Mouse (Mus musculus) forebrain, embryonic 10.5 days (tissue): ENCODE measurements around the gene Plscr2. TPM values are rescaled to one million over a fixed set of nuclear protein-coding genes. Genes with fewer than 3 reads are reported as not detected.

Source experiments
- DNase-seq: peaks from one replicate; pipeline ENCODE4 v3.0.0-alpha.2; 2017; ENCODE audit warnings: low spot score; ENCODE audit errors: extremely low spot score
- H3K27ac ChIP-seq: fragments of 300-500 bp; sonication (generic); 2 replicates; pipeline ENCODE4 v1.5.1; 2016; ENCODE audit warnings: mild to moderate bottlenecking
- H3K27me3 ChIP-seq: fragments of 300-500 bp; sonication (generic); 2 replicates; pipeline ENCODE4 v1.6.1; 2016; ENCODE audit warnings: mild to moderate bottlenecking; ENCODE audit not compliant: poor library complexity, severe bottlenecking
- H3K36me3 ChIP-seq: fragments of 300-500 bp; sonication (generic); replicated peaks from 2 replicates; pipeline ENCODE4 v1.6.1; 2016; ENCODE audit warnings: mild to moderate bottlenecking, moderate library complexity
- H3K4me1 ChIP-seq: fragments of 300-500 bp; sonication (generic); 2 replicates; pipeline ENCODE4 v1.6.1; 2016
- H3K4me3 ChIP-seq: fragments of 300-500 bp; sonication (generic); 2 replicates; pipeline ENCODE4 v1.5.1; 2016; ENCODE audit warnings: mild to moderate bottlenecking, moderate library complexity
- H3K9me3 ChIP-seq: fragments of 300-500 bp; sonication (generic); 2 replicates; pipeline ENCODE4 v1.6.1; 2016; ENCODE audit warnings: mild to moderate bottlenecking, moderate library complexity
- WGBS: fragments of 180-500 bp; shearing (Covaris S2); methylation state at CpG from one replicate; pipeline ENCODE4 v1.1.7; 2016; 5-methylcytosine and 5-hydroxymethylcytosine counted together
- polyA plus RNA-seq: library from polyadenylated mRNA; unstranded; fragments of >200 nt; fragmentation: Nextera tagmentation; extraction: Ambion mirVana; gene quantifications from 2 replicates; pipeline ENCODE4 v1.2.1, GENCODE M21; 2016

The Plscr2 gene
- polyA plus RNA-seq: 0.07 and 0.30 TPM in 2 replicates

GRCm38 (mm10) chr9:92275486-92276207, at the start of gene Plscr2:
Gene Plscr2, plus strand, starts transcription at chr9:92275602.
- H3K4me1 ChIP-seq: no peaks in the 10 kb centered on the region
- peaks cover 22% of the 10 kb centered on the region for H3K36me3 ChIP-seq
- H3K9me3 ChIP-seq: no peaks in the 10 kb centered on the region
- no peak within 1 kb of the TSS for H3K4me3 ChIP-seq
- WGBS: 85% methylated on average over 9 of the region's 9 CpGs
- DNase-seq: no peak
- no peak within 1 kb of the TSS for H3K27ac ChIP-seq
- H3K27me3 ChIP-seq: no peaks in the 10 kb centered on the region

- H3K9me3 ChIP-seq: no peaks in the 10 kb centered on the region
- H3K36me3 ChIP-seq: no peaks in the 10 kb centered on the region
- no peaks in the 10 kb centered on the region for H3K4me1 ChIP-seq
- H3K4me3 ChIP-seq: no peak overlapping the region
- 88% methylated on average over 3 of the region's 3 CpGs for WGBS
- no peaks in the 10 kb centered on the region for H3K27me3 ChIP-seq
- DNase-seq: no peak
- H3K27ac ChIP-seq: no peak overlapping the region
Observed at GRCm38 (mm10) chr9:92226127-92226655, 49.2 kb upstream of the Plscr2 start.

- DNase-seq: no peak
- no peak overlapping the region for H3K27ac ChIP-seq
- no peaks in the 10 kb centered on the region for H3K9me3 ChIP-seq
- H3K4me1 ChIP-seq: no peaks in the 10 kb centered on the region
- H3K4me3 ChIP-seq: no peak overlapping the region
- no peaks in the 10 kb centered on the region for H3K27me3 ChIP-seq
- no peaks in the 10 kb centered on the region for H3K36me3 ChIP-seq
- WGBS: 89% methylated on average over 3 of the region's 3 CpGs
Observed at GRCm38 (mm10) chr9:92226795-92227194, 48.6 kb upstream of the Plscr2 start.

- 92% methylated on average over 16 of the region's 16 CpGs for WGBS
- H3K4me1 ChIP-seq: no peaks in the 10 kb centered on the region
- no peaks in the 10 kb centered on the region for H3K9me3 ChIP-seq
- H3K4me3 ChIP-seq: no peak overlapping the region
- no peak for DNase-seq
- H3K27ac ChIP-seq: no peak overlapping the region
- no peaks in the 10 kb centered on the region for H3K36me3 ChIP-seq
- no peaks in the 10 kb centered on the region for H3K27me3 ChIP-seq
Observed at GRCm38 (mm10) chr9:92228867-92229832, 46.3 kb upstream of the Plscr2 start.

GRCm38 (mm10) chr9:92229833-92230205, 45.6 kb upstream of the Plscr2 start:
- 86% methylated on average over 2 of the region's 2 CpGs for WGBS
- no peak for DNase-seq

GRCm38 (mm10) chr9:92234901-92235458, 40.4 kb upstream of the Plscr2 start:
- no peak for DNase-seq
- Histone ChIP-seq H3K9me3 (no peaks in the 10 kb centered on the region), H3K27me3 (no peaks in the 10 kb centered on the region), H3K36me3 (no peaks in the 10 kb centered on the region), H3K4me1 (no peaks in the 10 kb centered on the region), H3K27ac (no peak overlapping the region), H3K4me3 (no peak overlapping the region)
- WGBS: 94% methylated on average over 11 of the region's 11 CpGs

More at GRCm38 (mm10) chr9:92229833-92230205, 45.6 kb upstream of the Plscr2 start:
- Histone ChIP-seq H3K4me1 (no peaks in the 10 kb centered on the region), H3K27ac (no peak overlapping the region), H3K27me3 (no peaks in the 10 kb centered on the region), H3K9me3 (no peaks in the 10 kb centered on the region), H3K36me3 (no peaks in the 10 kb centered on the region), H3K4me3 (no peak overlapping the region)

- WGBS: 86% methylated on average over 7 of the region's 7 CpGs
- no peak for DNase-seq
- Histone ChIP-seq H3K27me3 (no peaks in the 10 kb centered on the region), H3K36me3 (no peaks in the 10 kb centered on the region), H3K27ac (no peak overlapping the region), H3K9me3 (no peaks in the 10 kb centered on the region), H3K4me1 (peaks cover 29% of the 10 kb centered on the region), H3K4me3 (no peak overlapping the region)
Observed at GRCm38 (mm10) chr9:92248773-92249446, 26.5 kb upstream of the Plscr2 start.

GRCm38 (mm10) chr9:92249447-92249852, 26.0 kb upstream of the Plscr2 start, which contains the start of gene Plscr1:
Gene Plscr1, plus strand, starts transcription at chr9:92249750.
- H3K4me3 ChIP-seq: peak within 1 kb of the TSS; percentile 77
- DNase-seq: no peak
- no peaks in the 10 kb centered on the region for H3K36me3 ChIP-seq
- H3K9me3 ChIP-seq: no peaks in the 10 kb centered on the region
- peaks cover 29% of the 10 kb centered on the region for H3K4me1 ChIP-seq
- no peaks in the 10 kb centered on the region for H3K27me3 ChIP-seq
- H3K27ac ChIP-seq: peak within 1 kb of the TSS; percentile 94
- WGBS: 42% methylated on average over 7 of the region's 7 CpGs

- H3K27me3 ChIP-seq: no peaks in the 10 kb centered on the region
- peak; percentile 81 for DNase-seq
- WGBS: under 1% methylated on average over 40 of the region's 40 CpGs
- peak overlapping the region; percentile 77 for H3K4me3 ChIP-seq
- 0 out of 2 replicates have a peak, but pooled peaks cover 2% of the 10 kb centered on the region for H3K36me3 ChIP-seq
- peak overlapping the region; percentile 94 for H3K27ac ChIP-seq
- H3K9me3 ChIP-seq: no peaks in the 10 kb centered on the region
- H3K4me1 ChIP-seq: peaks cover 29% of the 10 kb centered on the region
Observed at GRCm38 (mm10) chr9:92249987-92250772, 25.2 kb upstream of the Plscr2 start.

GRCm38 (mm10) chr9:92252718-92253117, 22.7 kb upstream of the Plscr2 start:
- Histone ChIP-seq H3K27me3 (no peaks in the 10 kb centered on the region), H3K36me3 (0 out of 2 replicates have a peak, but pooled peaks cover 5% of the 10 kb centered on the region), H3K27ac (no peak overlapping the region), H3K4me3 (no peak overlapping the region), H3K9me3 (no peaks in the 10 kb centered on the region), H3K4me1 (peaks cover 29% of the 10 kb centered on the region)
- 96% methylated on average over 5 of the region's 5 CpGs for WGBS
- no peak for DNase-seq

- Histone ChIP-seq H3K4me3 (no peak overlapping the region), H3K27ac (no peak overlapping the region), H3K9me3 (no peaks in the 10 kb centered on the region), H3K27me3 (no peaks in the 10 kb centered on the region), H3K36me3 (0 out of 2 replicates have a peak, but pooled peaks cover 5% of the 10 kb centered on the region), H3K4me1 (peaks cover 29% of the 10 kb centered on the region)
- WGBS: 93% methylated on average over 10 of the region's 10 CpGs
- no peak for DNase-seq
Observed at GRCm38 (mm10) chr9:92253585-92254321, 21.6 kb upstream of the Plscr2 start.
